12 mouse cellular contexts compared by ENCODE assay signal in the genomic region with DNA sequence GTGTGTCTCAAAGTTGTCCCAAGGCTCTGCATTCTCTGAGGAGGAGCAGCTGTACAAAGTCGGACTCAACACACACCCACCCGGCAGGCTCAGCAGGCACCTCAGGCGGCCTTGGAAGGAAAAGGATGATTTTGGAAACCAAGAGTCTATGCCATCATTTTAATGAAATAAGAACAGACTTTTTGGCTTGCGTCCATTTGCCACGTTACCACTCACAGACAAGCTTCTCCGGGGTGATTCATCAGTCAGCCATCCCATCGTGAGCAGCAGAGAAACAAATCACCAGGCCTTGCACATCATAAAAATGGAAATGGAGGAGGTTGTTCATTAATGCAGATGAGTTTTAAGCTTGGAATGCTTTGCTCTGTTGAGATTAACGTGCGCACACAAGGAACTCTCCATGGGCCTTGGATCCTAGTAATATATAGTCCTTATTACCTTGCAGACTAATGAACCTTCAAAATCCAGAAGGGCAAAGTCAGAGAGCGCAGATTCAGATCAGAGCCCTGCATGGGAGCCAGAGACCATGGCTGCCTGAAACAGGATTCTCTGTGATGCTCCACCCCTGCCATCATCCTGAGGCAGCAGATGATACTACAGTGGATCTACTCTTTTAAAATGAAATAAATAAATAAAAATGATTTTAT.
DNase-seq lines count a peak whose midpoint lies in the region; ATAC-seq lines count a peak whose summit lies in the region.
"Had no signal": no experiment of that assay in that cellular context is flagged by ENCODE, and none has a peak within 500 bp of the region (broad histone marks: within the 10 kb centered on the region; RNA-seq: fewer than 3 reads in every experiment).

No protein-coding gene starts in this region.

- H3K4me3 ChIP-seq in forebrain, embryonic 14.5 days (ENCODE audit: low read depth, low read length), result no peak overlapping the region
- no peak overlapping the region for H3K4me3 ChIP-seq in forebrain, embryonic 10.5 days
- H3K4me3 ChIP-seq: forebrain, embryonic 15.5 days; heart, embryonic 15.5 days had no signal

- no peaks in the 10 kb centered on the region for H3K9me3 ChIP-seq in forebrain, embryonic 14.5 days (replicated peaks; ENCODE audit: control insufficient read depth, low read length)
- H3K9me3 ChIP-seq in forebrain, embryonic 10.5 days, result no peaks in the 10 kb centered on the region; the same call in 1 of the 2 replicates
- H3K9me3 ChIP-seq: forebrain, embryonic 15.5 days; heart, embryonic 15.5 days had no signal

- 88% methylated on average over 10 of the region's 10 CpGs for WGBS in forebrain, embryonic 14.5 days
- WGBS in forebrain, embryonic 10.5 days, result 91% methylated on average over 10 of the region's 10 CpGs

- no peak overlapping the region for H3K9ac ChIP-seq in forebrain, embryonic 14.5 days (ENCODE audit: low read length)
- H3K9ac ChIP-seq: forebrain, embryonic 15.5 days; heart, embryonic 15.5 days; liver, postnatal 0 days had no signal

- no peaks in the 10 kb centered on the region for H3K36me3 ChIP-seq in forebrain, embryonic 14.5 days (ENCODE audit: control insufficient read depth, insufficient read depth, low read length)
- no peaks in the 10 kb centered on the region for H3K36me3 ChIP-seq in forebrain, embryonic 10.5 days (replicated peaks)
- H3K36me3 ChIP-seq: forebrain, embryonic 15.5 days; heart, embryonic 15.5 days had no signal

- intact Hi-C loops in gastrocnemius, postnatal 14 days (cut with DNase I; ENCODE audit: low total_unique reads), result no loop called here

- H3K27ac ChIP-seq in forebrain, embryonic 14.5 days (ENCODE audit: low read depth, low read length), result no peak overlapping the region
- H3K27ac ChIP-seq in forebrain, embryonic 10.5 days, result no peak overlapping the region
- H3K27ac ChIP-seq: forebrain, embryonic 15.5 days; heart, embryonic 15.5 days had no signal

- H3K27me3 ChIP-seq in forebrain, embryonic 14.5 days (replicated peaks; ENCODE audit: control insufficient read depth, insufficient read depth, low read length), result no peaks in the 10 kb centered on the region
- H3K27me3 ChIP-seq in forebrain, embryonic 10.5 days (ENCODE audit: poor library complexity, severe bottlenecking), result no peaks in the 10 kb centered on the region
- H3K27me3 ChIP-seq: forebrain, embryonic 15.5 days; heart, embryonic 15.5 days had no signal

- H3K4me1 ChIP-seq in forebrain, embryonic 14.5 days (ENCODE audit: control insufficient read depth, insufficient read depth, low read length), result no peaks in the 10 kb centered on the region
- no peaks in the 10 kb centered on the region for H3K4me1 ChIP-seq in forebrain, embryonic 10.5 days
- H3K4me1 ChIP-seq: forebrain, embryonic 15.5 days; heart, embryonic 15.5 days had no signal

- ATAC-seq in forebrain, embryonic 14.5 days, result no peak
- ATAC-seq in frontal cortex, adult (ENCODE audit: low TSS enrichment), result peak; percentile 95
- ATAC-seq: forebrain, embryonic 15.5 days; liver, postnatal 0 days had no signal

- no peak overlapping the region for H3K4me2 ChIP-seq in forebrain, embryonic 14.5 days (ENCODE audit: low read length)
- H3K4me2 ChIP-seq: forebrain, embryonic 15.5 days; heart, embryonic 15.5 days had no signal

- peak; percentile 7 for DNase-seq in forebrain, embryonic 14.5 days (ENCODE audit: low spot score)
- DNase-seq in forebrain, embryonic 10.5 days (ENCODE audit: extremely low spot score, low spot score), result no peak
- DNase-seq in 3134 (ENCODE audit: extremely low read depth, insufficient read length, low spot score), result peak; percentile 55
- peak; percentile 16 to 82 for DNase-seq in left cerebral cortex, adult 8-10 months (ENCODE audit: low spot score in 2 of 2)
- no peak for DNase-seq in testis, postnatal 14 days (ENCODE audit: low spot score)
- DNase-seq in gastrocnemius, postnatal 14 days, result no peak
- no peak for DNase-seq in kidney, postnatal 14 days
- DNase-seq: cerebellum, postnatal 25 days; liver, postnatal 0 days had no signal

Comparison
In these comparisons a context has a peak if more than half of its experiments do, and no peak if none do; other contexts are left out.
1. DNase-seq: peak in forebrain, embryonic 14.5 days (single experiment), 3134 (single experiment) and left cerebral cortex, adult 8-10 months (2 of 2); none in forebrain, embryonic 10.5 days (single experiment), testis, postnatal 14 days (single experiment), gastrocnemius, postnatal 14 days (single experiment) and kidney, postnatal 14 days (single experiment).